Mouse (Mus musculus) stomach, postnatal 0 days (tissue): Measurements from ENCODE around the gene Lrrk1. TPM values are rescaled to one million over a fixed set of nuclear protein-coding genes. Genes with fewer than 3 reads are reported as not detected.

Source experiments
- ATAC-seq: fragments of 200-750 bp; cut with Nextera tagmentation; 2 replicates; pipeline ENCODE4 v1.8.0; 2017; ENCODE audit not compliant: low FRiP score, low TSS enrichment
- DNase-seq: peaks from one replicate; pipeline ENCODE4 v3.0.0-alpha.2; 2016; ENCODE audit warnings: low spot score
- H3K27ac ChIP-seq: fragments of 300-500 bp; sonication (generic); replicated peaks from 2 replicates; pipeline ENCODE4 v1.5.1; 2014; ENCODE audit warnings: mild to moderate bottlenecking, control low read depth
- H3K27me3 ChIP-seq: fragments of 300-500 bp; sonication (generic); 2 replicates; pipeline ENCODE4 v1.6.1; 2014; ENCODE audit warnings: low read length; ENCODE audit not compliant: control insufficient read depth, insufficient read depth
- H3K36me3 ChIP-seq: fragments of 300-500 bp; sonication (generic); 2 replicates; pipeline ENCODE4 v1.6.1; 2014; ENCODE audit warnings: low read length, mixed read lengths; ENCODE audit not compliant: control insufficient read depth, insufficient read depth
- H3K4me1 ChIP-seq: fragments of 300-500 bp; sonication (generic); replicated peaks from 2 replicates; pipeline ENCODE4 v1.6.1; 2014; ENCODE audit warnings: antibody characterized with exemption; ENCODE audit not compliant: control insufficient read depth, insufficient read depth
- H3K4me2 ChIP-seq: fragments of 300-500 bp; sonication (generic); replicated peaks from 2 replicates; pipeline ENCODE4 v1.6.1; 2014; ENCODE audit warnings: low read depth, mild to moderate bottlenecking, control low read depth, moderate library complexity
- H3K4me3 ChIP-seq: fragments of 300-500 bp; sonication (generic); 2 replicates; pipeline ENCODE4 v1.5.1; 2014; ENCODE audit warnings: low read depth, low read length, control low read depth
- H3K9ac ChIP-seq: fragments of 300-500 bp; sonication (generic); 2 replicates; pipeline ENCODE4 v1.6.1; 2014; ENCODE audit warnings: mild to moderate bottlenecking, low read length, control low read depth, mixed read lengths
- H3K9me3 ChIP-seq: fragments of 300-500 bp; sonication (generic); 2 replicates; pipeline ENCODE4 v1.6.1; 2016; ENCODE audit warnings: low read length; ENCODE audit not compliant: control insufficient read depth
- CTCF ChIP-seq: IDR thresholded peaks from 2 replicates; pipeline ENCODE4 v1.5.1; 2016; ENCODE audit warnings: antibody characterized with exemption, low read depth, mild to moderate bottlenecking, moderate library complexity
- EP300 ChIP-seq: optimal IDR thresholded peaks from 2 replicates; pipeline ENCODE3; 2016; ENCODE audit warnings: antibody characterized with exemption
- WGBS: fragments of 180-500 bp; shearing (Covaris S2); extraction: QIAGEN DNeasy Blood & Tissue Kit; methylation state at CpG from one replicate; pipeline ENCODE4 v1.1.7; 2014; 5-methylcytosine and 5-hydroxymethylcytosine counted together
- polyA plus RNA-seq: library from polyadenylated mRNA; unstranded; fragments of >200 nt; fragmentation: Nextera tagmentation; extraction: Ambion mirVana; gene quantifications from 2 replicates; pipeline ENCODE4 v1.2.1, GENCODE M21; 2015

Lrrk1 gene
- polyA plus RNA-seq, 1 experiment from 2014 or later = 9.2 TPM

- Histone ChIP-seq H3K9me3 (no peaks in the 10 kb centered on the region), H3K9ac (no peak overlapping the region), H3K4me2 (no peak overlapping the region), H3K4me3 (no peak overlapping the region), H3K27me3 (no peaks in the 10 kb centered on the region), H3K4me1 (no peaks in the 10 kb centered on the region), H3K27ac (no peak overlapping the region), H3K36me3 (peaks cover 15% of the 10 kb centered on the region)
- ATAC-seq = no peak
- 97% methylated on average over 13 of the region's 13 CpGs for WGBS
- no peak for TF ChIP-seq CTCF
- no peak for TF ChIP-seq EP300
- DNase-seq = no peak
Observed at GRCm38 (mm10) chr7:66262570-66263156, 125.5 kb downstream of the Lrrk1 start.

GRCm38 (mm10) chr7:66260763-66261390, 127.3 kb downstream of the Lrrk1 start:
- no peak for DNase-seq
- Histone ChIP-seq H3K9me3 (no peaks in the 10 kb centered on the region), H3K9ac (no peak overlapping the region), H3K27ac (no peak overlapping the region), H3K4me2 (no peak overlapping the region), H3K4me1 (no peaks in the 10 kb centered on the region), H3K36me3 (peaks cover 12% of the 10 kb centered on the region), H3K4me3 (no peak overlapping the region), H3K27me3 (no peaks in the 10 kb centered on the region)
- TF ChIP-seq CTCF = no peak
- no peak for TF ChIP-seq EP300
- WGBS = 66% methylated on average over 7 of the region's 7 CpGs
- ATAC-seq = no peak

DNA sequence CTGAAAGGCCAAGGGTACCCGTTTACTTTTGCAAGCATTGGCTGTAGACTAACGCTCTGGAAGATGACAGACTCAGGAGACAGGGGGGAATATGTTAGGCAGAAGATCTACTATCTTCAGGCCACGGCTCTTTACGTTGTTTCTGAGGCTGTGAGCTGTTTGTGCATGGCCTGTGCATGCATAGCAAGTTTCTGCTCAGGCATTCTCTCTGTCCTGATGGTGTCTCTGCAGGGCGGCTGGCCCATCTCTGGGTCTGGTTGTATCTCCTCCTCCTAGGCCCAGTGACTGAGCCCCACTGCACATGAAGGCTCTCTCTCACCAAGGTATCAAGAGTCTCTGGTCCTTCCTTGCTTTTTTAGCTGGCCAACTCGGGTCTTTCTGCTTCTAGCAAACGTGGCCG, 127.9 kb downstream of the Lrrk1 start:
- no peak for ATAC-seq
- no peak overlapping the region for H3K4me2 ChIP-seq
- 88% methylated on average over 8 of the region's 8 CpGs for WGBS
- no peaks in the 10 kb centered on the region for H3K27me3 ChIP-seq
- H3K9ac ChIP-seq = no peak overlapping the region
- peaks cover 11% of the 10 kb centered on the region for H3K36me3 ChIP-seq
- H3K9me3 ChIP-seq = no peaks in the 10 kb centered on the region
- H3K4me1 ChIP-seq = no peaks in the 10 kb centered on the region
- no peak for DNase-seq
- H3K27ac ChIP-seq = no peak overlapping the region
- TF ChIP-seq EP300 (no peak), CTCF (no peak)
- H3K4me3 ChIP-seq = no peak overlapping the region

DNA sequence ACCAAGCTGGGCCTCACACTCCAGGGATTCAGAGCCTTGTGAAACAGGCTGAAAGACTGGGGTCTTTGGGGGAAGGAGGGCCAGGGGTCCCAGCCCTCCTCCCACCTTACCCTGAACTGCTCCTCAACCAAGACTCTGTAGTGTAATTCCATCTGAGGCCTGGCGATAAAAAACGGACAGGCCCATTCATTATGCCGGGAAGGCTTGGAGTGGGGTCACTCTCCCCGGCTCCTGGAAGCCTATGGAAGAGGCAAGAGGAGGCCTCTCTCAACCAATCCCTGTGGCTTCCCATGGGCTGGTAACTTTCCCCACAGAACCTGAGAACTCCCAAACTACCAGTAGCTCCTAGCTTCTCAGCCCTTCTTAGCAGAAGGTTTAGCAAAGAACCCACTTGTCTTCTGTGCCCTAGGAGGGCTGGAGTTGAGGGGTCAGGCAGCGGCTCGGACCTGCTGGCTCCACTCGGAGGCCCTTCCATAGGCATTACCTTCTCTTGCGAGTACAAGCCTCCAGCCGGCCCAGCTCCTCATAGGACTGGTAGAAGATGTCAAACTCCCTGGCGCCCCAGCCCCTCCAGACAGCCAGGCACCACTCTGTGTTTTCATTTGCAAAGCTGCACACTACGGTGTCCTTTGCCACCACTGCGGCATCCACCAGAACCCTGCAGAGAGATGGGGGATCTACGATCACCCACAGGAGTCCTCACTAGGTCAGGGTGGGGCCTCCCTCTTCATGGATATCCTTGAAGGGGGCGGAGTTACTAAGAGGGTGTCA, 128.5 kb downstream of the Lrrk1 start:
- TF ChIP-seq CTCF (no peak), EP300 (no peak)
- 0 out of 2 replicates have a peak, but pooled peaks have one; percentile 11 for ATAC-seq

DNA sequence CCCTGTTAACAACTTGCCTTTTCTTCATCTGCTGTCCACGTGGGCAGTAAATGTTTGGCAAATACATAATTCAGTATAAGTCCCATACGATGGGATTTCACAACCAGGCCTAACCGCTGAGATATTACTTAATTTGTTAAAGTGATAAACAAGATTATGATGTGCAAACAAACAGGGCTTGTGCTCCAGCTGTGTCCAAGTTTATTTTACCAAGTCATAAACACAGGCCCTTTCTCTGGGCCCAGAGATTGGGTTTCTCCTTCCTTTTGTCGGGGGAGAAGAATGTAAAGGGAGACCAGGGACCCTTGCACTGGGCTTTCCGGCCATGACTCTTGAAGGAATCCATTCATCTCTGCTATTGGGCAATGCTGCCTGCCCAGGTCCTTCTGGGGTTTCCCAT, 129.2 kb downstream of the Lrrk1 start:
- no peaks in the 10 kb centered on the region for H3K4me1 ChIP-seq
- no peak overlapping the region for H3K9ac ChIP-seq
- no peak for DNase-seq
- WGBS = 44% methylated on average over 5 of the region's 5 CpGs
- no peaks in the 10 kb centered on the region for H3K27me3 ChIP-seq
- no peak for TF ChIP-seq EP300
- TF ChIP-seq CTCF = no peak
- ATAC-seq = 0 out of 2 replicates have a peak, but pooled peaks have one; percentile 24
- H3K9me3 ChIP-seq = no peaks in the 10 kb centered on the region
- H3K27ac ChIP-seq = peak overlapping the region; percentile 53; the same call in 1 of the 2 replicates
- peaks cover 5% of the 10 kb centered on the region for H3K36me3 ChIP-seq
- no peak overlapping the region for H3K4me2 ChIP-seq
- no peak overlapping the region for H3K4me3 ChIP-seq

More for the DNA sequence above, 128.5 kb downstream of the Lrrk1 start:
- H3K4me1 ChIP-seq = no peaks in the 10 kb centered on the region
- 72% methylated on average over 14 of the region's 14 CpGs for WGBS
- no peak overlapping the region for H3K9ac ChIP-seq
- no peaks in the 10 kb centered on the region for H3K9me3 ChIP-seq
- no peaks in the 10 kb centered on the region for H3K27me3 ChIP-seq
- no peak for DNase-seq
- no peak overlapping the region for H3K4me3 ChIP-seq
- H3K4me2 ChIP-seq = no peak overlapping the region
- peaks cover 5% of the 10 kb centered on the region for H3K36me3 ChIP-seq
- H3K27ac ChIP-seq = peak overlapping the region; percentile 53; the same call in 1 of the 2 replicates
